Mouse (Mus musculus) embryonic facial prominence, embryonic 15.5 days (tissue): ENCODE results near the gene Prkd3. TPM values are rescaled to one million over a fixed set of nuclear protein-coding genes. Genes with fewer than 3 reads are reported as not detected.

Experiments used
- polyA plus RNA-seq: library from polyadenylated mRNA; unstranded; fragments of >200 nt; fragmentation: Nextera tagmentation; extraction: Ambion mirVana; gene quantifications from 2 replicates; pipeline ENCODE4 v1.2.1, GENCODE M21; 2015

Gene Prkd3
- polyA plus RNA-seq, 1 experiment from 2014 or later: 34.4 TPM

Other genes with a start within 250 kb of the Prkd3 start
- gene Heatr5b, start 185.5 kb downstream of the Prkd3 start, polyA plus RNA-seq: 12.2 and 13.7 TPM in 2 replicates
- gene Gpatch11, start 185.2 kb downstream of the Prkd3 start, polyA plus RNA-seq: 43.8 and 45.2 TPM in 2 replicates
- 9.4 and 11.3 TPM in 2 replicates for gene Eif2ak2, start 138.2 kb downstream of the Prkd3 start, polyA plus RNA-seq
- gene Sult6b1, start 113.8 kb downstream of the Prkd3 start, polyA plus RNA-seq: 0.33 and 0.35 TPM in 2 replicates
- gene Cebpzos, start 104.3 kb downstream of the Prkd3 start, polyA plus RNA-seq: 93.6 and 107 TPM in 2 replicates
- gene Cebpz, start 83.8 kb downstream of the Prkd3 start, polyA plus RNA-seq: 57.6 and 57.9 TPM in 2 replicates
- 53.3 and 56.1 TPM in 2 replicates for gene Ndufaf7, start 83.7 kb downstream of the Prkd3 start, polyA plus RNA-seq
- gene Qpct, start 31.1 kb upstream of the Prkd3 start, polyA plus RNA-seq: 13.7 and 15.9 TPM in 2 replicates